Mouse (Mus musculus): ENCODE measurements around the gene Cnnm3. TPM values are rescaled to one million over a fixed set of nuclear protein-coding genes. Genes with fewer than 3 reads are reported as not detected.

The Cnnm3 gene
- polyA plus RNA-seq, 1 experiment from 2014 or later, result 3.5 TPM

DNA sequence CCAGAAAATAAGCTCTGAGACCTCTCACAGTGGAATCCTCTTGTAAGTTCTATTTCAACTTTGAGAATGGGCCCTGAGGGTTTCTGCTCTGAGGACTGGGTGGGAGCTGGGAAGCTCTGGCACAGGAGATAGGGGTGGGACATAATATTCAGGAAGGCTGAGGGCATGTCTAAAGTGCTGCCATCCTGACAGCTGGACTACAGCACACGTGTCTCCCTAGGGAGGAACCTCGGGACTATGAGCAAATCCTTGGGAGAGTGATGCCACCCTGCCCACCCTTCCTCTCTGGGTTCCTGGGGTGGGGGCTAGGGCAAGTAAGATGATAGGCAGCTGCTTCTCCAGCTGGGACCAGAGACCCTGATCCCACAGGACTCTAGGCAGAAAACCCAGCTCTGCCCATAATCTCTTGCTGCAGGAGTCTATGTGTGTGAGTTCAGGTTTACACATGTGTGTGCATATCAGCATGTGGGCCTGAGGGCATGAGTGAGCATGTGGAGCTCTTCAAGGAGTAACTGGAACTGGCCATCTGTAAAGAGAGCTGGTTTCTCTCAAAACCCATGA, 60.6 kb downstream of the Cnnm3 start:
- DNase-seq (ENCODE audit: low spot score) (no peak), ATAC-seq (replicated peaks; ENCODE audit: insufficient number of reproducible peaks, low FRiP score, low TSS enrichment, low read depth) (no peak)
- Histone ChIP-seq H3K36me3 (replicated peaks; ENCODE audit: control insufficient read depth, insufficient read depth, low read depth, low read length) (no peaks in the 10 kb centered on the region), H3K9ac (replicated peaks; ENCODE audit: low read length) (no peak overlapping the region), H3K9me3 (replicated peaks; ENCODE audit: control insufficient read depth, low read length) (no peaks in the 10 kb centered on the region), H3K27me3 (ENCODE audit: control insufficient read depth, insufficient read depth, low read length) (no peaks in the 10 kb centered on the region), H3K4me1 (ENCODE audit: control insufficient read depth, insufficient read depth, low read length) (no peaks in the 10 kb centered on the region), H3K4me3 (ENCODE audit: low read depth, low read length) (no peak overlapping the region), H3K4me2 (ENCODE audit: low read depth, low read length) (no peak overlapping the region), H3K27ac (replicated peaks; ENCODE audit: low read depth, low read length) (no peak overlapping the region)
- WGBS, result 64% methylated on average over 2 of the region's 2 CpGs

GRCm38 (mm10) chr1:36572709-36573108, 61.0 kb downstream of the Cnnm3 start:
- Histone ChIP-seq H3K4me1 (ENCODE audit: control insufficient read depth, insufficient read depth, low read length) (no peaks in the 10 kb centered on the region), H3K9ac (replicated peaks; ENCODE audit: low read length) (no peak overlapping the region), H3K27me3 (ENCODE audit: control insufficient read depth, insufficient read depth, low read length) (no peaks in the 10 kb centered on the region), H3K9me3 (replicated peaks; ENCODE audit: control insufficient read depth, low read length) (no peaks in the 10 kb centered on the region), H3K4me3 (ENCODE audit: low read depth, low read length) (no peak overlapping the region), H3K36me3 (replicated peaks; ENCODE audit: control insufficient read depth, insufficient read depth, low read depth, low read length) (no peaks in the 10 kb centered on the region), H3K4me2 (ENCODE audit: low read depth, low read length) (no peak overlapping the region), H3K27ac (replicated peaks; ENCODE audit: low read depth, low read length) (no peak overlapping the region)
- WGBS, result 58% methylated on average over 1 of the region's 1 CpGs
- no peak for DNase-seq (ENCODE audit: low spot score)
- no peak for ATAC-seq (replicated peaks; ENCODE audit: insufficient number of reproducible peaks, low FRiP score, low TSS enrichment, low read depth)

- no peaks in the 10 kb centered on the region for H3K27me3 ChIP-seq (ENCODE audit: control insufficient read depth, insufficient read depth, low read length)
- no peaks in the 10 kb centered on the region for H3K4me1 ChIP-seq (ENCODE audit: control insufficient read depth, insufficient read depth, low read length)
- no peak overlapping the region for H3K4me2 ChIP-seq (ENCODE audit: low read depth, low read length)
- WGBS, result 81% methylated on average over 8 of the region's 8 CpGs
- no peaks in the 10 kb centered on the region for H3K36me3 ChIP-seq (replicated peaks; ENCODE audit: control insufficient read depth, insufficient read depth, low read depth, low read length)
- H3K9me3 ChIP-seq (replicated peaks; ENCODE audit: control insufficient read depth, low read length), result no peaks in the 10 kb centered on the region
- no peak overlapping the region for H3K4me3 ChIP-seq (ENCODE audit: low read depth, low read length)
- H3K9ac ChIP-seq (replicated peaks; ENCODE audit: low read length), result no peak overlapping the region
- H3K27ac ChIP-seq (replicated peaks; ENCODE audit: low read depth, low read length), result no peak overlapping the region
- no peak for ATAC-seq (replicated peaks; ENCODE audit: insufficient number of reproducible peaks, low FRiP score, low TSS enrichment, low read depth)
- DNase-seq (ENCODE audit: low spot score), result no peak
Observed at GRCm38 (mm10) chr1:36573524-36573923, 61.9 kb downstream of the Cnnm3 start.

DNA sequence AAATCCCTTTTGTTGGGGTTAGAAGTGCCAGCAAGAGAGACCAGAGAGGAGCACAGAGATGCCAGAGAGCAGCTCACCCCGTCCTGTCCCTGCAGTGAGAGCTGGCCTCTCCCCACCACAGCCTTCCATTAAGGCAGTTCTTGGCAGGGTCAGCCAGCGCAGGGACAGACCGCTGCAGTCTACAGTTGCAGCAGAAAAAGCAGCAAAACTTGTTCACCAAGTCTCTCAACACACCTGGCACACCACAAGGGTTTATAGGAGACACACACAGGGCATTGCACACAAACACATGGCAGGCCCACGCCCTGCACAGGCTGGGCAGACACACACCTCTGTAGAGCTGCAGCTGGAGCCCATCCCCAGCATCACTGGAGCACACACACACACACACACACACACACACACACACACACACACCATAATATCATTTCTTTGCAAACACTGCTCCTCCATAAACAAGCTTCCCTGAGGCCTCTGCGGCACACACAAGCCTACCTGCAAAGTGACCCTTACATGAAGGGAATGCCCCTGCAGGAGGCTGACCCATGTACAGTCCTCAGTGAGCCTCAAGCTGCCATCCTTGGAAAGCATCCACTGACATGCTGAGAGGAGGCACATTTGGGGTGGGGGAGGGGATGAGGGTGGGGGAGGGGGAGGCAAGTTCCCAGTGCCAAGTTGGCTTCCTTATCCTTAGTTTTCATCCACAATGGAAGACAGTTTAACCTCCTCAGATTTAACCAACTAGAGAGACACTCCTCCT, 62.7 kb downstream of the Cnnm3 start:
- Histone ChIP-seq H3K27me3 (ENCODE audit: control insufficient read depth, insufficient read depth, low read length) (no peaks in the 10 kb centered on the region), H3K4me2 (ENCODE audit: low read depth, low read length) (no peak overlapping the region), H3K27ac (replicated peaks; ENCODE audit: low read depth, low read length) (no peak overlapping the region), H3K4me1 (ENCODE audit: control insufficient read depth, insufficient read depth, low read length) (no peaks in the 10 kb centered on the region), H3K36me3 (replicated peaks; ENCODE audit: control insufficient read depth, insufficient read depth, low read depth, low read length) (no peaks in the 10 kb centered on the region), H3K9ac (replicated peaks; ENCODE audit: low read length) (no peak overlapping the region), H3K9me3 (replicated peaks; ENCODE audit: control insufficient read depth, low read length) (no peaks in the 10 kb centered on the region), H3K4me3 (ENCODE audit: low read depth, low read length) (no peak overlapping the region)
- WGBS, result 77% methylated on average over 5 of the region's 5 CpGs
- ATAC-seq (replicated peaks; ENCODE audit: insufficient number of reproducible peaks, low FRiP score, low TSS enrichment, low read depth) (no peak), DNase-seq (ENCODE audit: low spot score) (no peak)

DNA sequence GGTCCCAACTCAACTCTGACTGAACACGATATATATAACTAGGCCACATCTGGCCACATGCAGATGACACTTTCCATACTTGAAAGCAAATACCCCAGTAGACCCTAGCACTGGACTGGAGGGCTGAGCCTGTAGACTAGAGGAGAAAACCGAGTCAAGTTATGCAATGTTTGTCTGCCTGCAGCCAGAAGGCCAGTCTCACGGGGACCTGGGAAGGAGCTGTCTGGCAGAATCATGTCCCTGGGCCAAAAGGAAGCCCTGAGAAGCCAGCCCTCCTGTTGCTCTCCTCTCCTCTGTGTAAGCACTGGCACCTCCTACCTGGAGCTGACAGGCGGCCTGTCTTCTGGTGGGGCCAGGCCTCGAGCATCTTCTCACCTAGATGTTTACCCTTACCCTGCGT, 63.7 kb downstream of the Cnnm3 start:
- ATAC-seq (replicated peaks; ENCODE audit: insufficient number of reproducible peaks, low FRiP score, low TSS enrichment, low read depth) (no peak), DNase-seq (ENCODE audit: low spot score) (no peak)
- no peak overlapping the region for H3K4me3 ChIP-seq (ENCODE audit: low read depth, low read length)
- H3K9ac ChIP-seq (replicated peaks; ENCODE audit: low read length), result no peak overlapping the region
- no peaks in the 10 kb centered on the region for H3K9me3 ChIP-seq (replicated peaks; ENCODE audit: control insufficient read depth, low read length)
- peaks cover 6% of the 10 kb centered on the region for H3K4me1 ChIP-seq (ENCODE audit: control insufficient read depth, insufficient read depth, low read length)
- no peak overlapping the region for H3K4me2 ChIP-seq (ENCODE audit: low read depth, low read length)
- 0 out of 2 replicates have a peak overlapping the region, but pooled peaks have one; percentile 14 for H3K27ac ChIP-seq (replicated peaks; ENCODE audit: low read depth, low read length)
- H3K36me3 ChIP-seq (replicated peaks; ENCODE audit: control insufficient read depth, insufficient read depth, low read depth, low read length), result no peaks in the 10 kb centered on the region
- no peaks in the 10 kb centered on the region for H3K27me3 ChIP-seq (ENCODE audit: control insufficient read depth, insufficient read depth, low read length)
- 53% methylated on average over 6 of the region's 6 CpGs for WGBS

- 57% methylated on average over 6 of the region's 6 CpGs for WGBS
- H3K4me1 ChIP-seq (ENCODE audit: control insufficient read depth, insufficient read depth, low read length), result peaks cover 14% of the 10 kb centered on the region
- ATAC-seq (replicated peaks; ENCODE audit: insufficient number of reproducible peaks, low FRiP score, low TSS enrichment, low read depth), result no peak
Observed at GRCm38 (mm10) chr1:36576991-36577675, 65.5 kb downstream of the Cnnm3 start.

More at GRCm38 (mm10) chr1:36576991-36577675, 65.5 kb downstream of the Cnnm3 start:
- no peak overlapping the region for H3K9ac ChIP-seq (replicated peaks; ENCODE audit: low read length)
- no peak overlapping the region for H3K4me3 ChIP-seq (ENCODE audit: low read depth, low read length)
- H3K9me3 ChIP-seq (replicated peaks; ENCODE audit: control insufficient read depth, low read length), result no peaks in the 10 kb centered on the region
- no peak overlapping the region for H3K4me2 ChIP-seq (ENCODE audit: low read depth, low read length)
- no peak overlapping the region for H3K27ac ChIP-seq (replicated peaks; ENCODE audit: low read depth, low read length)
- H3K36me3 ChIP-seq (replicated peaks; ENCODE audit: control insufficient read depth, insufficient read depth, low read depth, low read length), result no peaks in the 10 kb centered on the region
- no peaks in the 10 kb centered on the region for H3K27me3 ChIP-seq (ENCODE audit: control insufficient read depth, insufficient read depth, low read length)
- DNase-seq (ENCODE audit: low spot score), result no peak

Small RNA genes within 50 kb of the gene (microRNA-seq; reads per million reads assigned to microRNA genes)
- not detected for gene Gm47280 (ENCODE audit: borderline number of aligned reads)

Other genes starting within 250 kb of the Cnnm3 start
- 0.64 and 1.2 TPM in 2 replicates for gene Neurl3, start 237.2 kb upstream of the Cnnm3 start, polyA plus RNA-seq (2014; fragmentation: Nextera tagmentation; extraction: Ambion mirVana)
- gene Arid5a, start 204.1 kb upstream of the Cnnm3 start, polyA plus RNA-seq (2014; fragmentation: Nextera tagmentation; extraction: Ambion mirVana), result 1.6 and 3.7 TPM in 2 replicates
- 27.4 and 32.6 TPM in 2 replicates for gene Kansl3, start 142.7 kb upstream of the Cnnm3 start, polyA plus RNA-seq (2014; fragmentation: Nextera tagmentation; extraction: Ambion mirVana)
- gene Fer1l5, start 139.6 kb upstream of the Cnnm3 start, polyA plus RNA-seq (2014; fragmentation: Nextera tagmentation; extraction: Ambion mirVana), result 0.72 and 0.75 TPM in 2 replicates
- 31.7 and 35.0 TPM in 2 replicates for gene Lman2l, start 66.6 kb upstream of the Cnnm3 start, polyA plus RNA-seq (2014; fragmentation: Nextera tagmentation; extraction: Ambion mirVana)
- 12.0 and 12.8 TPM in 2 replicates for gene Cnnm4, start 40.2 kb upstream of the Cnnm3 start, polyA plus RNA-seq (2014; fragmentation: Nextera tagmentation; extraction: Ambion mirVana)
- gene Ankrd23, start 25.0 kb downstream of the Cnnm3 start, polyA plus RNA-seq (2014; fragmentation: Nextera tagmentation; extraction: Ambion mirVana), result 4.6 and 6.0 TPM in 2 replicates
- not detected in 2 replicates for gene Gm42417, start 27.6 kb downstream of the Cnnm3 start, polyA plus RNA-seq (2014; fragmentation: Nextera tagmentation; extraction: Ambion mirVana)
- 11.9 and 14.4 TPM in 2 replicates for gene Ankrd39, start 35.6 kb downstream of the Cnnm3 start, polyA plus RNA-seq (2014; fragmentation: Nextera tagmentation; extraction: Ambion mirVana)
- 3.7 and 4.4 TPM in 2 replicates for gene Sema4c, start 46.5 kb downstream of the Cnnm3 start, polyA plus RNA-seq (2014; fragmentation: Nextera tagmentation; extraction: Ambion mirVana)
- not detected in 2 replicates for gene Fam178b, start 171.3 kb downstream of the Cnnm3 start, polyA plus RNA-seq (2014; fragmentation: Nextera tagmentation; extraction: Ambion mirVana)
- 460 and 476 TPM in 2 replicates for gene Cox5b, start 179.6 kb downstream of the Cnnm3 start, polyA plus RNA-seq (2014; fragmentation: Nextera tagmentation; extraction: Ambion mirVana)
- 0.31 TPM in 1 of 2 replicates, not detected in the other for gene 4933424G06Rik, start 198.3 kb downstream of the Cnnm3 start, polyA plus RNA-seq (2014; fragmentation: Nextera tagmentation; extraction: Ambion mirVana)
- 90.9 and 99.0 TPM in 2 replicates for gene Actr1b, start 202.6 kb downstream of the Cnnm3 start, polyA plus RNA-seq (2014; fragmentation: Nextera tagmentation; extraction: Ambion mirVana)
- gene Zap70, start 249.9 kb downstream of the Cnnm3 start, polyA plus RNA-seq (2014; fragmentation: Nextera tagmentation; extraction: Ambion mirVana), result 0.15 and 0.18 TPM in 2 replicates